8 mouse cellular contexts compared by ENCODE assay signal in the genomic region with DNA sequence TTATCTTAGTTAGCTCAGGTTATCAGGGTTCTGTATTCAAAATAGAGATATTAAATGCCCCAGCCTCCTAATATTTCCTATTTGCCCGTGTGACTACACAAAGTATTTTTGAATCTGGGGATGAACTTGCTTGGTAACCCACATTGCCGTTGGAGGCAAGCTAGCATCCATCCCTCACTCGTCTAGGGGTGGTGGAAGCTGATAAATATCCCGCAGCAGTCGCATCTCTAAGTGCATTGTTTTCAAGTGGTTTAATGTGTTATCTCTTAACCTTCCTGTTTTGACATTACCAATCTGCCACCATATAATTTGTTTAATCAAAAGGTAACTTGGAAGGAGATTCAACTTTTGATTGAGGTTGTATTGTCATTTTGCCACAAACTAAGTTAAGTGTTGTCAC. TPM values are rescaled to one million over a fixed set of nuclear protein-coding genes. Genes with fewer than 3 reads are reported as not detected.
DNase-seq lines count a peak whose midpoint lies in the region; ATAC-seq and TF ChIP-seq lines count a peak whose summit lies in the region.

No protein-coding gene starts in this region.

- peak overlapping the region; percentile 98 for H3K9ac ChIP-seq in intestine, embryonic 15.5 days
- H3K9ac ChIP-seq in neural tube, embryonic 12.5 days = peak overlapping the region; percentile 100

- intact Hi-C loops in left cerebral cortex, postnatal 25 days (cut with DNase I) = loop anchor here (5.0 kb wide), 1 partner anchor 46 kb away; no protein-coding TSS in a partner anchor

- no peak for ATAC-seq in intestine, embryonic 15.5 days
- ATAC-seq in neural tube, embryonic 12.5 days (ENCODE audit: low FRiP score, low read depth) = no peak

- no peak for DNase-seq in layer of hippocampus, adult 2 months (ENCODE audit: low spot score in 2 of 2)
- DNase-seq in layer of hippocampus, postnatal 10 days (ENCODE audit: low spot score in 2 of 2) = no peak
- DNase-seq in embryonic facial prominence, embryonic 10.5 days (ENCODE audit: low spot score) = no peak
- DNase-seq in frontal cortex, postnatal 36 days (ENCODE audit: low spot score in 2 of 2) = no peak
- no peak for DNase-seq in spleen, postnatal 14 days (ENCODE audit: low spot score in 2 of 2)
- DNase-seq in left cerebral cortex, postnatal 25 days (ENCODE audit: low spot score in 2 of 2) = no peak

- peaks cover 8% of the 10 kb centered on the region for H3K36me3 ChIP-seq in embryonic facial prominence, embryonic 10.5 days (replicated peaks)
- H3K36me3 ChIP-seq in intestine, embryonic 15.5 days = no peaks in the 10 kb centered on the region
- H3K36me3 ChIP-seq in neural tube, embryonic 12.5 days = no peaks in the 10 kb centered on the region

- H3K9me3 ChIP-seq in embryonic facial prominence, embryonic 10.5 days = no peaks in the 10 kb centered on the region
- H3K9me3 ChIP-seq in intestine, embryonic 15.5 days = no peaks in the 10 kb centered on the region
- H3K9me3 ChIP-seq in neural tube, embryonic 12.5 days = no peaks in the 10 kb centered on the region

- peak overlapping the region; percentile 92 for H3K4me3 ChIP-seq in layer of hippocampus, adult 2 months
- peak overlapping the region; percentile 96 for H3K4me3 ChIP-seq in embryonic facial prominence, embryonic 10.5 days
- peak overlapping the region; percentile 99 for H3K4me3 ChIP-seq in intestine, embryonic 15.5 days (replicated peaks)
- H3K4me3 ChIP-seq in neural tube, embryonic 12.5 days = peak overlapping the region; percentile 94

- peaks cover 45% of the 10 kb centered on the region for H3K4me1 ChIP-seq in embryonic facial prominence, embryonic 10.5 days
- H3K4me1 ChIP-seq in intestine, embryonic 15.5 days (replicated peaks) = peaks cover 28% of the 10 kb centered on the region; the same call in 1 of the 2 replicates
- H3K4me1 ChIP-seq in neural tube, embryonic 12.5 days = peaks cover 41% of the 10 kb centered on the region

- under 1% methylated on average over 5 of the region's 5 CpGs for WGBS in embryonic facial prominence, embryonic 10.5 days
- WGBS in intestine, embryonic 15.5 days = under 1% methylated on average over 5 of the region's 5 CpGs
- WGBS in neural tube, embryonic 12.5 days = 0% methylated on average over 5 of the region's 5 CpGs

- H3K27ac ChIP-seq in layer of hippocampus, adult 2 months = peak overlapping the region; percentile 100; the same call in 1 of the 2 replicates
- peak overlapping the region; percentile 99 for H3K27ac ChIP-seq in embryonic facial prominence, embryonic 10.5 days (replicated peaks)
- no peak overlapping the region for H3K27ac ChIP-seq in intestine, embryonic 15.5 days
- H3K27ac ChIP-seq in neural tube, embryonic 12.5 days = no peak overlapping the region; the same call in 1 of the 2 replicates

- H3K4me2 ChIP-seq in intestine, embryonic 15.5 days (replicated peaks) = peak overlapping the region; percentile 67
- peak overlapping the region; percentile 78 for H3K4me2 ChIP-seq in neural tube, embryonic 12.5 days (replicated peaks)

- no peaks in the 10 kb centered on the region for H3K27me3 ChIP-seq in embryonic facial prominence, embryonic 10.5 days (replicated peaks; ENCODE audit: low read depth, poor library complexity, severe bottlenecking)
- H3K27me3 ChIP-seq in intestine, embryonic 15.5 days (replicated peaks) = no peaks in the 10 kb centered on the region
- H3K27me3 ChIP-seq in neural tube, embryonic 12.5 days (replicated peaks) = no peaks in the 10 kb centered on the region

- no peak for TF ChIP-seq CTCF in layer of hippocampus, adult 2 months (conservative IDR thresholded peaks at IDR 0.05)

RNA-seq across cellular contexts. Expression of a gene that starts 2.2 kb away (rescaled TPM):
- 100 to 1,000 TPM; 152 to 153 TPM for total RNA-seq in layer of hippocampus, adult 2 months (2021)
- 100 to 1,000 TPM; 219 to 238 TPM for total RNA-seq in layer of hippocampus, postnatal 10 days (2021)
- 69.3 and 69.5 TPM in 2 replicates for polyA plus RNA-seq in embryonic facial prominence, embryonic 10.5 days (2016; fragmentation: Nextera tagmentation; extraction: Ambion mirVana)
- 45.6 and 48.4 TPM in 2 replicates for polyA plus RNA-seq in intestine, embryonic 15.5 days (2015; fragmentation: Nextera tagmentation; extraction: Ambion mirVana)
- polyA plus RNA-seq in neural tube, embryonic 12.5 days (2016; fragmentation: Nextera tagmentation; extraction: Ambion mirVana) = 140 and 151 TPM in 2 replicates
- total RNA-seq in left cerebral cortex, postnatal 25 days (2021) = 100 to 1,000 TPM; 177 TPM

Comparison
In these comparisons a context has a peak if more than half of its experiments do, and no peak if none do; other contexts are left out.
1. H3K27ac ChIP-seq: peak in layer of hippocampus, adult 2 months (single experiment) and embryonic facial prominence, embryonic 10.5 days (single experiment); none in intestine, embryonic 15.5 days (single experiment) and neural tube, embryonic 12.5 days (single experiment).
2. Peak in every context shown above with its lines, with median percentiles within 50 percentile points of each other: H3K4me3 ChIP-seq.